Mouse (Mus musculus): Measurements from ENCODE around the gene Dtd1. TPM values are rescaled to one million over a fixed set of nuclear protein-coding genes. Genes with fewer than 3 reads are reported as not detected.

Gene Dtd1
- polyA plus RNA-seq, 1 experiment from 2014 or later, result 51.0 TPM

DNA sequence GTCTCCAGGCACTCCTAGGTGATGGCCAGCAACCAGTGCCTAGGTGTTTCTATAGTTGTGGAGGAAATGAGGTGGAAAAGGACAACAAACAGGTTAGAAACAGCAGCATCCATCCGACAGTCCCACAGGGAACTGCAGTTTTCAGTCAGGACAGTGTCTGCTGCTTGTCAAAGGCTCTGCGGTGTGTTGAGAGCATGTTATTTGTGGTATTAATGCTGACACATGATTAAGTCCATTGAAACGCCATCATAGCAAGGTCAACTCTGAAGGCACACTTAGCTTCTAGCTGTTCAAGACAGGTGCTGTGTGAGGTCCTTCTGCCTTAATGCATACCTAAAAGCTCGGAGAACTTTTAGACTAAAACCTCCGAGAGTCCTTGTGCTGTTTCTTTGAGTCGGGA lies 161.0 kb downstream of the Dtd1 start:
- Histone ChIP-seq H3K9ac (no peak overlapping the region), H3K9me3 (no peaks in the 10 kb centered on the region), H3K27me3 (replicated peaks) (no peaks in the 10 kb centered on the region), H3K27ac (no peak overlapping the region), H3K4me3 (replicated peaks) (no peak overlapping the region), H3K4me2 (replicated peaks) (no peak overlapping the region), H3K4me1 (replicated peaks) (no peaks in the 10 kb centered on the region), H3K36me3 (no peaks in the 10 kb centered on the region)
- 82% methylated on average over 6 of the region's 6 CpGs for WGBS
- no peak for ATAC-seq

DNA sequence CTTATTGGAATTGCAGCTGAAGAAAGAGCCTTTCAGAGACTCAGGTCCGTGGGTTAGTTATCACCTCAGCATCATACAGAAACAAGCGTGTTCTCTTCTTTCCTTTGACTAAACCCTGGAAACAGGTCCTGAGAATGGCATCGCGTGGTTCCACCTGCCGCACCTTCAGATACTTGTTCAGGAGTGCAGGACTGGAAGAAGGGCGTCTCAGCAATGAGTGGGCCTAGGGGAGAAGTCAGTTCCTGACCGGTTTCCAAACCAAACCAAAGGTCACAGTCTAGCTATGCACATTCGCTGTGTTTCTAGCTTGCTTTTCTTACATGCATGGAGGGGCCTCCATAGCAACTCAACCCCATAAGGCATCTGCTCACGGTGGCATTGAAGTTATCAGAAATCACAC lies 164.0 kb downstream of the Dtd1 start:
- H3K4me3 ChIP-seq (replicated peaks), result no peak overlapping the region
- no peaks in the 10 kb centered on the region for H3K36me3 ChIP-seq
- H3K27ac ChIP-seq, result no peak overlapping the region
- no peak overlapping the region for H3K4me2 ChIP-seq (replicated peaks)
- H3K9ac ChIP-seq, result no peak overlapping the region
- no peaks in the 10 kb centered on the region for H3K9me3 ChIP-seq
- ATAC-seq, result no peak
- H3K27me3 ChIP-seq (replicated peaks), result no peaks in the 10 kb centered on the region
- H3K4me1 ChIP-seq (replicated peaks), result no peaks in the 10 kb centered on the region
- 90% methylated on average over 9 of the region's 9 CpGs for WGBS

DNA sequence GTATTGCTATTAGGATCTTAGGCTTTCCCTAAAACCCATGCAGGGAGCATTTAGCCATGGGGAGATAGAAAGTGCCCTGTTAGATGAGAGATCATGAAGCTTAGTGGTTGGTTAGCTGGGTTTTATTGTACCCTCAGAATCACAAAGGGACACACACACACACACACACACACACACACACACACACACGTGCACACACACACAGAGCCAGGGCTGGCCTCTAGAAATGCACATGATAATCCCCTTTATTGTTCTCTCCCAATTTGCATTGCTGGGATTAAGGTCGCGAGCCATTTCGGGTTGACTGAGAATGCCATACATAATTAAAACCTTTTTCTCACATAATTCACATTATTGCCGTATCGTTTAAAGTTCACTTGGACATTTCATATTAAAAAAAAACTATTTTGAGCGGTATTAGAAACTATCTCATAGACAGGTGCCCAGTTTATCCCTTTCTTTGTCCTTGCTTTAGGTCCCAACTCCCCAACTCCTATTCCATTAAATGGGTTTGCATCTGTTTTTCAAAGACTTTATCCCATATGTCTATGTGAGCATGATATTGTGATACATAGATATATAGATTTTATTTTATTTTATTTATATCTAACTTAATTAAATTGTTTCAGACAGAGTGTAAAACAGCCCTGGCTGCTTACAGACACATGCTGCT lies 164.6 kb downstream of the Dtd1 start:
- Histone ChIP-seq H3K4me3 (replicated peaks) (no peak overlapping the region), H3K9ac (no peak overlapping the region), H3K36me3 (no peaks in the 10 kb centered on the region), H3K9me3 (no peaks in the 10 kb centered on the region), H3K4me1 (replicated peaks) (peaks cover under 1% of the 10 kb centered on the region; the same call in 1 of the 2 replicates), H3K27me3 (replicated peaks) (no peaks in the 10 kb centered on the region), H3K27ac (no peak overlapping the region), H3K4me2 (replicated peaks) (no peak overlapping the region)
- no peak for ATAC-seq
- WGBS, result 86% methylated on average over 7 of the region's 7 CpGs

DNA sequence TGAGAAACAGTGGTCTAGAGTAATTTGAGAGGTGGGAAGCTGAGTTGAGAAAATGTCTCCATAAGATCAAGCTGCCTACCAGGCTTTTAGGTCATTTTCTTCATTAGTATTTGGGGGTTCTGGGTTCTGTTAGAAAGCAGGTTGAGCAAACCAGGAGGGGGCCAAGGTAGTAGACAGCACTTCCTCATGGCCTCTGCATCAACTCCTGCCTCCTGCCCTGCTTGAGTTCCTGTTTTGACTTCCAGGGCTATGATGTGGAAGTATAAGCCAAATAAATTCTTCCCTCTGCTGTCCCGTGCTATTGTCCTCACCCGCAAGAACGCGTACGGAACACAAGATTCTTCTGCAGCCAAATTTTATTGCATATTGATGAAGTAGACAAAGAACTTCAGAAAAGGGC lies 165.5 kb downstream of the Dtd1 start:
- peaks cover 6% of the 10 kb centered on the region; the same call in 1 of the 2 replicates for H3K4me1 ChIP-seq (replicated peaks)
- WGBS, result 94% methylated on average over 5 of the region's 5 CpGs

DNA sequence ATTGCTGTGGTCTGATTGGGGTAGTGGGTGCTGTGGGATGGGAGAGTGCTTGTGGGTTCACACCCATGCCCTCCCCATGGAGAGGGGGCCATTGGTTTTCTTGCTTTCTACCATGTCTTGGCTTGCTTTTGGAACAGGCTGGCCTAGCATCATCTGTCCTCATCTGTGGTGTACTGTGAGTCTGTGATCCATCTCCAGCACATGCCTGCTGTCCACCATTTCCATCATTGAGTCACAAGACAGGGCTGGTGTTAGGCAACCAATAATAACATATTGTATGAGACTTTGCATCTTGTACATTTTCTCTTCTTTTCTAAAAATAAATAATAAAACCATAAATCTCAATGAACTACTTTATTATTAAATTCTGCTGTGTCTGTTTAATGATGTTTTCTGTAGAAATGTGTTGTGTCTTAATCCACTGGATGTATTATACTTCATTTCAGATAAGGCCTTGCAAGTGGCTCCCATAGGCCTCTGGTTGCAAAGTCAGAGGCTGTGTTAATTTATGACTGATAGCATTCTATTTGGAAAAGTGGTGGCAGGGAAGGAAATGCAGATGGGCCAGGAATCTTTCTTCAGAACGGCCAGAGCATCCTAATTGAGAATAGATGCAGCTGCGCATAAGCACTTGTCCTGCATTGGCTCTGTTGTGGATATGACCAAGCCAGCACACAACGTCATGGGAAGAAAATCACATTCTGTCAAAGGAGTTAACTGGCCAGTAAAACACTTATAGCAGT lies 168.8 kb downstream of the Dtd1 start:
- 52% methylated on average over 3 of the region's 3 CpGs for WGBS
- no peak overlapping the region for H3K4me2 ChIP-seq (replicated peaks)
- ATAC-seq, result 0 out of 2 replicates have a peak, but pooled peaks have one; percentile 20
- no peaks in the 10 kb centered on the region for H3K27me3 ChIP-seq (replicated peaks)
- peaks cover 6% of the 10 kb centered on the region; the same call in 1 of the 2 replicates for H3K4me1 ChIP-seq (replicated peaks)
- H3K9ac ChIP-seq, result no peak overlapping the region
- H3K4me3 ChIP-seq (replicated peaks), result no peak overlapping the region
- H3K9me3 ChIP-seq, result no peaks in the 10 kb centered on the region
- H3K36me3 ChIP-seq, result no peaks in the 10 kb centered on the region
- no peak overlapping the region for H3K27ac ChIP-seq

More for the DNA sequence above, 165.5 kb downstream of the Dtd1 start:
- ATAC-seq, result no peak
- H3K4me3 ChIP-seq (replicated peaks), result no peak overlapping the region
- H3K9me3 ChIP-seq, result no peaks in the 10 kb centered on the region
- no peak overlapping the region for H3K4me2 ChIP-seq (replicated peaks)
- H3K9ac ChIP-seq, result no peak overlapping the region
- no peak overlapping the region for H3K27ac ChIP-seq
- no peaks in the 10 kb centered on the region for H3K27me3 ChIP-seq (replicated peaks)
- H3K36me3 ChIP-seq, result no peaks in the 10 kb centered on the region

DNA sequence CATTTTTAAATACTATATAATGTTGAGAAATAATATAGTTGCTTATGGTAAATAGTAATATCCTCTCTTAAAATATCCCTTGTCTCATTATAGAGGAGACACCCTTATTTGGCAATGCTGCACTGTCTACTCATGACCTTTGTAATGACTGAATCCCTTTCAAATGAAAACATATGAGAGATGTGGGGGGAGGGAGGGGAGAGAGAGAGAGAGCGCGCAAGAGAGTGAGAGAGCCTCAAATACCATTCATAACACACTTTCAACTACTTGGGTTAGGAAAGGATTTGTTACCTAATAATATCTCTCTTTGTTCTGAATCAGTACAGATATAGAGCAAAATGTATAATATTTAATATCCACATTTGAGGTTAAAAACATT lies 169.4 kb downstream of the Dtd1 start:
- peak; percentile 67 for ATAC-seq
- Histone ChIP-seq H3K27ac (peak overlapping the region; percentile 79; the same call in 1 of the 2 replicates), H3K9me3 (no peaks in the 10 kb centered on the region), H3K9ac (no peak overlapping the region), H3K27me3 (replicated peaks) (no peaks in the 10 kb centered on the region), H3K4me1 (replicated peaks) (peaks cover 6% of the 10 kb centered on the region; the same call in 1 of the 2 replicates), H3K4me2 (replicated peaks) (no peak overlapping the region), H3K4me3 (replicated peaks) (no peak overlapping the region), H3K36me3 (no peaks in the 10 kb centered on the region)
- WGBS, result 67% methylated on average over 2 of the region's 2 CpGs

DNA sequence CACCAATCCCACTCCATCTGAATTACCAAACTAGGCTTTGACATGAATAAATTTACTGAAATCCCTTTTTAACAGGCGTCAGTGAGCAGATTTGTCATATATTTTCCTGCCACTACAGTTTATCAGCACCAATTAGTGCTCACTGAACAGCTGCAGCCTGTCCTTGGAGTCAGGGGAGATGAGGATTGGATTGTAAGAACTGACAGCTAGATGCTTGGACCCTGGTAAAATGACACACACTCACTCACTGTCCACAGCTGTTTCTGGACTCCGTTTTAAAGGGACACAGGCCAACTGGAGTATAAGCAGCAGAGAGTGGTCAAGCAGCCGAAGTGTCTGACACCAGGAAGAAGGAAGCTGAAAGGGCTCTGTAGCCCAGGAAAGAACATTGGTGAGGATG lies 169.9 kb downstream of the Dtd1 start:
- no peaks in the 10 kb centered on the region for H3K36me3 ChIP-seq
- H3K4me3 ChIP-seq (replicated peaks), result no peak overlapping the region
- no peak overlapping the region for H3K9ac ChIP-seq
- no peak overlapping the region for H3K4me2 ChIP-seq (replicated peaks)
- ATAC-seq, result peak; percentile 51
- peak overlapping the region; percentile 79 for H3K27ac ChIP-seq
- no peaks in the 10 kb centered on the region for H3K27me3 ChIP-seq (replicated peaks)
- WGBS, result 36% methylated on average over 3 of the region's 3 CpGs
- H3K4me1 ChIP-seq (replicated peaks), result peaks cover 6% of the 10 kb centered on the region; the same call in 1 of the 2 replicates
- no peaks in the 10 kb centered on the region for H3K9me3 ChIP-seq

DNA sequence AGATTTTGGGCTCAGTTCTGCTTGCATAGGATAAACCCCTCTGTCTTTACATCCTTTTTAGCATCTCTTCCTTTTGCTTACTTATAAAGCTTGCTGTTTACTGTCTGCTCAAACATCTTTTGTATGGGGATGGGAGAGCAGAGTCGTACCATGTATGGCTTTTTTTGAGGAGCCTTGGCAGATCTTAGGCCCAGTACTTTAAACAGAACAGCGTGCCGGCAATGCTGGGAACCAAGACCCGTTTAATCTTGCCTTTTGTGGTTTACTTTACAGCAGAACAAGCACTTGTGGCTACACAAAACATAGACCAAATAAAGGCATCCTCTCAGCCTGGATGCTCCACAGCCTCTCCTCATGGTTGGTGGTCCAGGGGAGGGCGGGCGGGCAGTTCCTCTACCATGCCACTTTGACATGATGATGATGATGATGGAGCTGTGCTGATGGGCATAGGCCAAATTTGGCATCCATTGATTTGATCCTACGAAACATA lies 170.8 kb downstream of the Dtd1 start:
- no peak overlapping the region for H3K4me2 ChIP-seq (replicated peaks)
- H3K36me3 ChIP-seq, result no peaks in the 10 kb centered on the region
- WGBS, result 56% methylated on average over 7 of the region's 7 CpGs
- H3K4me1 ChIP-seq (replicated peaks), result peaks cover 6% of the 10 kb centered on the region; the same call in 1 of the 2 replicates
- H3K27me3 ChIP-seq (replicated peaks), result no peaks in the 10 kb centered on the region
- ATAC-seq, result peak; percentile 57
- H3K9ac ChIP-seq, result no peak overlapping the region
- no peaks in the 10 kb centered on the region for H3K9me3 ChIP-seq
- peak overlapping the region; percentile 79 for H3K27ac ChIP-seq
- no peak overlapping the region for H3K4me3 ChIP-seq (replicated peaks)

DNA sequence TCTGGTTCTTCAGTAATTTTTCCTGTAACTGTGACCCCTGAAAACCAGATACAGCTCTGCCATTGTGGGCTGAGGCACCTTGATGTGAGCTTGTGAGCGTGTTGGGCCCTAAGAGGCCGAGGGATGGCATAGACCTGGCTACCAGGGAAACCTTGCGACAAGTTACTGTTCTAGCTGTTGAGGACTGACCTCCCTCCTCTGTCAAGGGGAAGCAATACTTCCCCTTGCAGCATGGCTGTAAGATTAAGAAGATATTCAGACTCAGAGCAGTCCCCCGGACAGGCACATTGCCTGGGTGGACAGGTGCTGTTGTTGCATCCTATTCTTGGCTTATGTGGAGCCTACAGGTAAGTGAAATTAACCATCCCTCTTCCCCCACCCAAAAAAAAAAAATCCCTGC lies 172.1 kb downstream of the Dtd1 start:
- 85% methylated on average over 4 of the region's 4 CpGs for WGBS

DNA sequence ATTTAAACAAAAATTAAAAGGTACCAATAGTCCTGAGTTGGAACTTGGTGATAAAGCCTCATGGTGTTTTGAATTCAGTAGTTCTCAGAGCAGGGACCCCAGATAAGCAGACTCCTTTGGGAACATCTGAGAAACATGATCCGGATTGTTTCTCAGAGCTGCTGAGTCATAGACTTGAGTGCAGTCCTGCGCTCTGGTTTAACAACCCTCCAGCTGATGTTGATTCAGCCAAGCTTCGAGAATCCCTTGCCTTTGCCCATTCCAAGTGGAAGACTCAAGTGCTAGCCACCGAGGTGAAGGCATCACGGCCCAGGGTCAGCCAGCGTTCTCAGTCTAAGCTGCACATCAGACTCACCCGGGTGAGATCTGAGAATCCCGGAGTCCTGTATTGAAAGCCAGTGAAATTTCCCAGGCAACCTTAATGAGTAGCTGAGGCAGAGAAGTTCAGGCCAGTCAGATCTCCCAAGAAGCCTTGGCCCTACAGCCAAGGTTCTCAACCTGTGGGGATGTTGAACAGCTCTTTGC lies 175.0 kb downstream of the Dtd1 start:
- no peak for ATAC-seq
- H3K4me2 ChIP-seq (replicated peaks), result no peak overlapping the region
- peaks cover 2% of the 10 kb centered on the region; the same call in 1 of the 2 replicates for H3K4me1 ChIP-seq (replicated peaks)
- no peak overlapping the region for H3K4me3 ChIP-seq (replicated peaks)
- no peaks in the 10 kb centered on the region for H3K36me3 ChIP-seq
- WGBS, result 65% methylated on average over 8 of the region's 8 CpGs
- H3K9me3 ChIP-seq, result no peaks in the 10 kb centered on the region
- no peak overlapping the region for H3K27ac ChIP-seq
- no peak overlapping the region for H3K9ac ChIP-seq
- no peaks in the 10 kb centered on the region for H3K27me3 ChIP-seq (replicated peaks)

More for the DNA sequence above, 172.1 kb downstream of the Dtd1 start:
- Histone ChIP-seq H3K36me3 (no peaks in the 10 kb centered on the region), H3K9me3 (no peaks in the 10 kb centered on the region), H3K27ac (peak overlapping the region; percentile 49; the same call in 1 of the 2 replicates), H3K4me3 (replicated peaks) (no peak overlapping the region), H3K27me3 (replicated peaks) (no peaks in the 10 kb centered on the region), H3K9ac (no peak overlapping the region), H3K4me1 (replicated peaks) (peaks cover 6% of the 10 kb centered on the region; the same call in 1 of the 2 replicates), H3K4me2 (replicated peaks) (no peak overlapping the region)
- ATAC-seq, result no peak

DNA sequence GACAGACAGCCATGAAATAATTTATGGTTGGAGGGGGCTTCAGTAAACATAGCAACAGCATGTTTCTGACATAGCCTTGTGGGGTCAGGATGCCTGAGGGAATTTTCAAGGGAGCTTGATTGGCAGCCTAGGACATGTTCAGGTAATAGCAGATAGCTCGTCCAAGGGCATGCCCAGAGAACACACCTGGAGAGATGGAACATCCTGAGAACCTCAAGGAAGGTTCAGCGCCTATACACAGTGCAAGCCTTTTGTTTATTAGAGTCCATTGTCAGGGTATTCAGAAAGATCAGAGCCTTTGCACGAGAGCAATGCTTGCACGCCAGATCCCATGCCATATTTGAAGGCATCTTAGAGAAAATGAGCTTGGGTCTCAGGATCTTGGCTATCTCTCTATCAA lies 175.9 kb downstream of the Dtd1 start:
- H3K27me3 ChIP-seq (replicated peaks), result no peaks in the 10 kb centered on the region
- WGBS, result 85% methylated on average over 4 of the region's 4 CpGs
- H3K4me1 ChIP-seq (replicated peaks), result no peaks in the 10 kb centered on the region
- no peak overlapping the region for H3K4me3 ChIP-seq (replicated peaks)
- no peak overlapping the region for H3K4me2 ChIP-seq (replicated peaks)
- H3K9me3 ChIP-seq, result no peaks in the 10 kb centered on the region
- no peak overlapping the region for H3K9ac ChIP-seq
- no peaks in the 10 kb centered on the region for H3K36me3 ChIP-seq
- no peak overlapping the region for H3K27ac ChIP-seq
- no peak for ATAC-seq

DNA sequence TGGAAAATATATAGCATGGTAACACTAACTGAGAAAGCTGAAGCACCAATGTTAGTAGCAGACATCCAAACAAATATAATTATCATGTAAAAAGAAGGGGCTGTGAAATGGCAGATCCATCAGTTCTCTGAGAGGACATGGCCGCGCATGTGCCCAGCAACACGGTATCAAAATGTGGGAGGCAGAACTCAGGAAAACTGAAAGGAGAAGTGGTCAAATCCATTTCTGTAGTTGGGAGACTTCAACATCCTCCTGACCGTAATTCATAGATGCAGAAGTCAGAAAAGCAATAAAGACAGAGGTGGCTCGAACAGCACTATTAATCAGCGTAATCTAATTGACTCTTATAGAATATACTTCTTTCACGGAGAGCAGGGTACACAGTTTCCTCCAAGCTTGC lies 179.6 kb downstream of the Dtd1 start:
- WGBS, result 84% methylated on average over 7 of the region's 7 CpGs
- Histone ChIP-seq H3K36me3 (no peaks in the 10 kb centered on the region), H3K4me1 (replicated peaks) (no peaks in the 10 kb centered on the region), H3K27me3 (replicated peaks) (no peaks in the 10 kb centered on the region), H3K27ac (no peak overlapping the region), H3K4me3 (replicated peaks) (no peak overlapping the region), H3K9me3 (no peaks in the 10 kb centered on the region), H3K9ac (no peak overlapping the region), H3K4me2 (replicated peaks) (no peak overlapping the region)
- no peak for ATAC-seq

All from intestine, embryonic 15.5 days (tissue).